Mouse (Mus musculus) small intestine, adult 2 months (tissue): ENCODE data around the gene Shoc2.

Source experiments
- CTCF ChIP-seq: fragments of 200-500 bp; IDR thresholded peaks from 2 replicates; pipeline ENCODE4 v1.5.1; 2012; ENCODE audit warnings: low read depth, mild to moderate bottlenecking, control low read depth, inconsistent platforms, low read length, moderate library complexity, mixed read lengths; ENCODE audit not compliant: insufficient replicate concordance, insufficient read length; ENCODE audit errors: extremely low read depth
- POLR2A ChIP-seq: fragments of 200-500 bp; IDR thresholded peaks from 2 replicates; pipeline ENCODE4 v1.6.1; 2012; ENCODE audit warnings: low read depth, mild to moderate bottlenecking, control low read depth, inconsistent platforms, low read length, moderate library complexity

GRCm38 (mm10) chr19:53957513-53957912 is 13.4 kb downstream of the Shoc2 start:
- no peak for TF ChIP-seq CTCF
- no peak for TF ChIP-seq POLR2A
